Mouse (Mus musculus) WW6 (cell line): Measurements from ENCODE around the gene Timm10.

Source experiments
- DNase-seq: peaks from one replicate; pipeline ENCODE4 v3.0.0-alpha.2; 2013; ENCODE audit warnings: low read depth, low spot score

The Timm10 gene

GRCm38 (mm10) chr2:84812676-84813075 lies 14.1 kb upstream of the Timm10 start:
- no peak for DNase-seq

GRCm38 (mm10) chr2:84819861-84820260 lies 6.9 kb upstream of the Timm10 start:
- DNase-seq = no peak

- no peak for DNase-seq
These were observed 4.2 kb upstream of the Timm10 start, which contains the start of gene Smtnl1 for GRCm38 (mm10) chr2:84822552-84822951. Gene Smtnl1, minus strand, starts transcription at chr2:84822652.

- DNase-seq = no peak
These were observed 3.6 kb upstream of the Timm10 start for GRCm38 (mm10) chr2:84823237-84823636.

GRCm38 (mm10) chr2:84827283-84827920 lies 605 bp downstream of the Timm10 start:
- no peak for DNase-seq

- DNase-seq = no peak
These were observed 5.0 kb downstream of the Timm10 start for GRCm38 (mm10) chr2:84831666-84832391.

GRCm38 (mm10) chr2:84837107-84837506 lies 10.3 kb downstream of the Timm10 start:
- no peak for DNase-seq

- no peak for DNase-seq
These were observed 11.2 kb downstream of the Timm10 start for GRCm38 (mm10) chr2:84837817-84838592.

GRCm38 (mm10) chr2:84838593-84838949 lies 11.8 kb downstream of the Timm10 start, which contains the start of gene Slc43a1:
Gene Slc43a1, plus strand, starts transcription at chr2:84838850.
- DNase-seq = no peak

- DNase-seq = no peak
These were observed 12.5 kb downstream of the Timm10 start for GRCm38 (mm10) chr2:84838993-84839980.

GRCm38 (mm10) chr2:84840016-84840747 lies 13.4 kb downstream of the Timm10 start:
- DNase-seq = no peak

GRCm38 (mm10) chr2:84840748-84841563 lies 14.2 kb downstream of the Timm10 start:
- no peak for DNase-seq

GRCm38 (mm10) chr2:84841905-84842304 lies 15.1 kb downstream of the Timm10 start:
- no peak for DNase-seq

GRCm38 (mm10) chr2:84843654-84844053 lies 16.9 kb downstream of the Timm10 start:
- DNase-seq = no peak

GRCm38 (mm10) chr2:84845226-84845625 lies 18.4 kb downstream of the Timm10 start:
- DNase-seq = no peak

GRCm38 (mm10) chr2:84850407-84851129 lies 23.8 kb downstream of the Timm10 start:
- no peak for DNase-seq

GRCm38 (mm10) chr2:84851130-84852040 lies 24.6 kb downstream of the Timm10 start:
- no peak for DNase-seq

GRCm38 (mm10) chr2:84855732-84856131 lies 28.9 kb downstream of the Timm10 start:
- no peak for DNase-seq
